Mouse (Mus musculus) erythroblast, embryonic 14.5 days (primary cell): ENCODE data around the gene Gm49601.

Experiments
- GATA1 ChIP-seq: IDR thresholded peaks from 2 replicates; pipeline ENCODE4 v1.6.1; 2012; ENCODE audit warnings: low read length, inconsistent platforms, mixed read lengths
- TAL1 ChIP-seq: IDR thresholded peaks from 3 replicates; pipeline ENCODE4 v1.6.1; 2012; ENCODE audit warnings: low read length, inconsistent platforms, mixed read lengths

- TF ChIP-seq GATA1 (no peak), TAL1 (no peak)
Measured at GRCm38 (mm10) chr16:18577071-18577470, 49.2 kb downstream of the Gm49601 start.
